Mouse (Mus musculus): ENCODE results near the gene Smg6. TPM values are rescaled to one million over a fixed set of nuclear protein-coding genes. Genes with fewer than 3 reads are reported as not detected.
A peak's percentile ranks its signal among the peaks of the same experiment; 100 is the strongest.

Smg6 gene
- polyA plus RNA-seq, 1 experiment from 2014 or later: 18.3 TPM

DNA sequence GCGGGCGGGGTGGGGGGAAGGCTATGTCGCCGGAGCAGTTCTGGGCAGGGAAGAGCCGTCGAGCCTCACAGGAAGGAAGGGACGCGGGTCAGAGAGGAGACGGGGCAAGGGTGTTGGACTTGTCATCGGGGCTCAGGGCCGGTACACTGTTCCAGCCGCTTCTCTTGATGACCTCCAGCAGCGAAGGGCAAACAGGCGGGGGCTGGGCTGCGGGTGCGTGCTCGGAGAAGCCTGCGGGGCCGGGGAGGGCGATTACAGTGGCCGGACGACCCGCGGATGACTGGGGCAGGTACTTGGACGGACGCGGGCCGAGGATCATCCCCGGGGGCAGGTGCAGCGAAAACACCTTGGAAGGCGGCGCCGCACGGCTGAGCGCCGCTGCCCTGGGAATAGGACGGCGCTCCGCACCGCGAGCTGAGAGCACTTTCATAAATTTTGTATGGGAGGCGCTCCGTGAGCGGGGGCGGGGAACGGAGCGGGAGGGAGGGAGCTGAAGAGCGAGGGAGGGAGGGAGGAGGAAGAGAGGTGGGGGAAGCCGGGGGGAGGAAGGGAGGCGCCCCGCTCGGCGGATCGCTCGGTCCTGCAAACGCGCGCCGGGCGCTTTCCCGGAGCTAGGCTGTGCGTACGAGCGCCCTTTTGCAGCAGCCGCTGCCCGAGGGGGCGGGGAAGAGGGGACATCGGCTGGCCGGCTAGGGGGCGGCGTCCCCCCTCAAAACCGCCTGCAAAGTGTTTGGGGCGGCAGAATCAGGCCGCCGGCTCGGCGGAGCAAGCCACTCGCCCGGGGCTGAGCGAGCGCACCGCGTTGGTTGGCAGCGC is 267.8 kb downstream of the Smg6 start, which contains the start of gene Rtn4rl1:
TSS of gene Rtn4rl1 (plus strand) at position 528 of the 816 bp plus-strand sequence.
- H3K27me3 ChIP-seq: peaks cover 73% of the 10 kb centered on the region
- H3K4me3 ChIP-seq: peak within 1 kb of the TSS; percentile 48
- H3K9me3 ChIP-seq (replicated peaks): no peaks in the 10 kb centered on the region
- H3K4me1 ChIP-seq: peaks cover 48% of the 10 kb centered on the region
- H3K9ac ChIP-seq: peak within 1 kb of the TSS; percentile 59
- H3K36me3 ChIP-seq (ENCODE audit: poor library complexity, severe bottlenecking): no peaks in the 10 kb centered on the region
- 0 out of 2 replicates have a peak, but pooled peaks have one; percentile 0 for ATAC-seq
- 1% methylated on average over 75 of the region's 84 CpGs for WGBS
- H3K4me2 ChIP-seq: peak within 1 kb of the TSS; percentile 72
- no peak within 1 kb of the TSS for H3K27ac ChIP-seq

DNA sequence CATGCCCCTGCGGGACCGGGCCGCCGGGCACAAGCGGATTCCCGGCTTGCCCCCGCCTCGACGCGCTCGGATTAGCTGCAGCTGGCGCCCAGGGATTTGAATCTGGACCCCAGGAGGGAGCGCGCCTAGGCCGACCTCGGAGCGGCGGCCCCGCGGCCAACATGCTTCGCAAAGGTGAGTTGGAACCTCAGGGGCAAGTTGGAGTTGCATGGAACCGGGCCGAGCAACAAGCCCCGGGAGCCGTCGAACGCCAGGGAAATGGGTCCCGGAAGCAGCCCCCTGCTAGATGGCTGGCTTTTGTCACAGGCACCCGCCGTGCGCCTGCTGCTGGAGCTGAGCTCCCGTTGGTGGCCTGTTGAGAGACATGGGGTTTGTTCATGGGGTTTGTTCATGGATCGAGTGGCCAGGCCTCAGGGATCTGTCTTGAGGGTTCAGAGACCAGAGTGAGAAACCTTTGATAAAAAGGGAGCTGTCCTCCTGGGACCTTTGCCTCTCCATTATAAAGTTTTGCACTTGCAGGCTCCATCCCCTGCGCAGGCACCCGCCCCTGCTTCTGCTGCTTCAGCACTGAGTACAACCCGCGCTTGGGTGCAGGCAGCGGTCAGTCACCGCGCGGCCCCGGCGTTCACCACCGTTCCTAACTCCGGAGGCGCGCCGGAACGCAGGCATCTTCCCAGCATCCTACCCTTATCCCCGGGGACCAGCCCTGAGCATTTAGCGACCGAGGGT is 268.7 kb downstream of the Smg6 start:
- Histone ChIP-seq H3K4me1 (peaks cover 45% of the 10 kb centered on the region), H3K4me2 (peak overlapping the region; percentile 72), H3K27ac (no peak overlapping the region), H3K4me3 (peak overlapping the region; percentile 48), H3K9ac (peak overlapping the region; percentile 59), H3K36me3 (ENCODE audit: poor library complexity, severe bottlenecking) (no peaks in the 10 kb centered on the region), H3K9me3 (replicated peaks) (no peaks in the 10 kb centered on the region), H3K27me3 (peaks cover 78% of the 10 kb centered on the region)
- no peak for ATAC-seq
- WGBS: under 1% methylated on average over 48 of the region's 52 CpGs

DNA sequence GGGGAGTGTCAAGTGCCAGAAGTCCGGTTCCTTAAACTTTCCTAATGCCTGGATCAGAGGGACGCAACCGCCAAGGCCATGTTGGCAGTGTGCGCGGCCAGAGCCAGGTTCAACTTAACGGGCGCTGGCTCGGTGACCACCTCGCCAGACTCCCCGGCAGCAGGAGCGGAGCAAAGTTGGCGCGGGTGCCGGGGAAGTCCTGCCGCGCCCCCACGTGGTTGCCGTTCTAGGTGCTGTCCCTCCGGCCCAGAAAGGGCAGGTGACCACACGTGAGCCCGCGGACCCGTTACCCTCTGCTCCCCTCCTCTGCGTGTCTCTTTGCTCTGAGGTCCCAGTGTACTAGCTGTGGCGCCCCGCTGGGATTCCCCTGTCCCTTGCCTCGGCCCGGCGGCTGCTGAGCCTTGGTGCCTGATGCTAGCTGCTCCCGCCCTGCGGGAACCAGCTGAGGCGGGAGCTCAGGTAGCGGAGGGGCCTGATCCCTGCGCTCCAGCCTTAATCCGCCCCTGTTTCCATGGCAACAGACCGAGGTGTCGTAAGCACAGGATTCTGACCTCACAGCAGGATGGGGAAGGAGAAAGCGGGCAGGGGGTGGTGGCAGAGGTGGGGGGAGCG is 269.3 kb downstream of the Smg6 start:
- peaks cover 38% of the 10 kb centered on the region for H3K4me1 ChIP-seq

DNA sequence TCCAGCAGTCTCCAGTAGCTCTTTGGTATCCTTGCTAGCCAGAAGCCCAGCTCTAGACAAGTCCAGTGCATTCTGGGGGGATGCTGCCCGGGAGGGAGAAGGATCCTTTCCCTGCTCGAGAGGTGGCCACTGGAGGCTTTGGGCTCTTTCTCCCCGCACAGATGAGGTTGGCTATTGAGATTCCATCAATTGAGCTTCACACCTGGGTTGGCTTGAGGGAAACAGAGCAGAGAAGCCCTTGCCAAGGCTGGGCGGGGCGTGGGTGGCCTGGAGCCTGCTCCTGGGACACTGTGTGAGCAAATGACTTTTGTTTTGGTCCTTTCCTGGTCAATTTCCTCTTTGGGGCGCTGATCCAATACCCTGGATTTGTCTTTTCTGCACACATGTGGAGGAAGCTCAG is 270.5 kb downstream of the Smg6 start:
- Histone ChIP-seq H3K4me2 (peak overlapping the region; percentile 72), H3K36me3 (ENCODE audit: poor library complexity, severe bottlenecking) (no peaks in the 10 kb centered on the region), H3K4me1 (peaks cover 36% of the 10 kb centered on the region), H3K9ac (no peak overlapping the region), H3K9me3 (replicated peaks) (no peaks in the 10 kb centered on the region), H3K27ac (no peak overlapping the region), H3K27me3 (peaks cover 76% of the 10 kb centered on the region), H3K4me3 (0 out of 2 replicates have a peak overlapping the region, but pooled peaks have one; percentile 48)
- ATAC-seq: no peak
- 58% methylated on average over 6 of the region's 6 CpGs for WGBS

More for the DNA sequence above, 269.3 kb downstream of the Smg6 start:
- no peaks in the 10 kb centered on the region for H3K9me3 ChIP-seq (replicated peaks)
- peak overlapping the region; percentile 48 for H3K4me3 ChIP-seq
- no peaks in the 10 kb centered on the region for H3K36me3 ChIP-seq (ENCODE audit: poor library complexity, severe bottlenecking)
- peak overlapping the region; percentile 59 for H3K9ac ChIP-seq
- peak overlapping the region; percentile 72 for H3K4me2 ChIP-seq
- no peak overlapping the region for H3K27ac ChIP-seq
- ATAC-seq: no peak
- peaks cover 78% of the 10 kb centered on the region for H3K27me3 ChIP-seq
- WGBS: under 1% methylated on average over 39 of the region's 39 CpGs

DNA sequence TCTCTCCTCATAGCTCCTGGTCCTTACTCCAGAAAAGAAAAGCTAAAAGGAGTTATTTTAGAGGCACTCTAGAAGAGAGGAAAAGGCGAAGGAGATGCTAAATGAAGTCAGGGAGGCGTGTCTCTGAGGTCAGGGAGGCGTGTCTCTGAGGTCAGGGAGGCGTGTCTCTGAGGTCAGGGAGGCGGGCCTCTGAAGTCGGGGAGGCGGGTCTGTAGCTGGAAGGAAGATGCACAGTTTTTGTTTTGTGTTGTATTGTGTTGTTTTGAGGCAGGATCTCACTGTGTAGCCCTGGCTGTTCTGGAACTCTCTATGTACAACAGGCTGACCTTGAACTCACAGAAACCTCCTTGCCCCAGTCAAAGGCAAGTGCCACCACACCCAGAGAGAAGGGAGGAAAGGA is 272.3 kb downstream of the Smg6 start:
- no peak for ATAC-seq
- Histone ChIP-seq H3K4me3 (no peak overlapping the region), H3K4me1 (peaks cover 26% of the 10 kb centered on the region), H3K36me3 (ENCODE audit: poor library complexity, severe bottlenecking) (no peaks in the 10 kb centered on the region), H3K27me3 (peaks cover 62% of the 10 kb centered on the region), H3K4me2 (no peak overlapping the region), H3K9ac (no peak overlapping the region), H3K9me3 (replicated peaks) (no peaks in the 10 kb centered on the region), H3K27ac (no peak overlapping the region)
- 39% methylated on average over 7 of the region's 7 CpGs for WGBS

DNA sequence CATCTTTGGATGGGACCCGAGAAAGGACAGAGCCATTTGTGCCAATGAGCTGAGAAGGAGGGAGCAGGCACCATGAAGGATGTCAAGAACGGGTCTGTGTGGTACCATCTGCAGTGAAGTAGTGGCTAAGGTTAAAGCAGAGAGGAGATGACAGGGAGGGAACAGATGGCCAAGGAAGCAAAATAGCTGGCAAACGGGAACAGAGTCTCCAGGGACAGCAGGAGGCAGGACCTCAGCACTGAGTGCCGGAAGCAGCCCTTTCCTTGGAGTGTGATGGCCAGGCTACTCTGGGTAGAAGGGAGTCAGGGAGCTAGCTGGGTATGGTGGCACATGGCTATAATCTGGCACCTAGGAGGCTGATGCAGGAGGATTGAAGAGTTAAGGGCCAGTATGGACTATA is 273.2 kb downstream of the Smg6 start:
- Histone ChIP-seq H3K27me3 (peaks cover 54% of the 10 kb centered on the region), H3K36me3 (ENCODE audit: poor library complexity, severe bottlenecking) (no peaks in the 10 kb centered on the region), H3K9ac (no peak overlapping the region), H3K4me3 (no peak overlapping the region), H3K9me3 (replicated peaks) (no peaks in the 10 kb centered on the region), H3K4me2 (no peak overlapping the region), H3K27ac (no peak overlapping the region), H3K4me1 (peaks cover 18% of the 10 kb centered on the region)
- 80% methylated on average over 4 of the region's 4 CpGs for WGBS
- ATAC-seq: no peak

DNA sequence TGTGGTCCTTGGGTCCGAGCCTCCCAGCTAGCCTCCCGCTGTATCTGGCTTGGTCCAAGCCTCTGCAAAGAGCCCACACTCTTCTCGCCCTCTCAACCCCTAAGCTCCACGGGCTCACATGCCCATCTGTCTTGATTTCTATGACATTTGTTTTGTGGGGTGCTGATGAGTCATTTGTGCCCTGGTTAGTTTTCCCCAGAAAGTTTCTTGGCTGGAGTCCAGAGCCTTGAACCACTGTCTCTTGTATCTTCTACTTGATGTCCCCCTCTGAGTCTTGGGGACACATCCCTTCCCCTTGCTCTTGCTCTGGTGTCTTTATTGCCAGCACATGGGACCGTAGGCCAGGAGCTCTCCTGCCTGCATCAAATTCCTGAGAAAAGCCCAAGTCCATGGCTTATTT is 274.3 kb downstream of the Smg6 start:
- ATAC-seq: no peak
- H3K9me3 ChIP-seq (replicated peaks): no peaks in the 10 kb centered on the region
- 83% methylated on average over 5 of the region's 5 CpGs for WGBS
- H3K36me3 ChIP-seq (ENCODE audit: poor library complexity, severe bottlenecking): no peaks in the 10 kb centered on the region
- H3K4me3 ChIP-seq: no peak overlapping the region
- no peak overlapping the region for H3K9ac ChIP-seq
- no peak overlapping the region for H3K27ac ChIP-seq
- H3K4me1 ChIP-seq: peaks cover 10% of the 10 kb centered on the region
- H3K27me3 ChIP-seq: peaks cover 42% of the 10 kb centered on the region
- no peak overlapping the region for H3K4me2 ChIP-seq

DNA sequence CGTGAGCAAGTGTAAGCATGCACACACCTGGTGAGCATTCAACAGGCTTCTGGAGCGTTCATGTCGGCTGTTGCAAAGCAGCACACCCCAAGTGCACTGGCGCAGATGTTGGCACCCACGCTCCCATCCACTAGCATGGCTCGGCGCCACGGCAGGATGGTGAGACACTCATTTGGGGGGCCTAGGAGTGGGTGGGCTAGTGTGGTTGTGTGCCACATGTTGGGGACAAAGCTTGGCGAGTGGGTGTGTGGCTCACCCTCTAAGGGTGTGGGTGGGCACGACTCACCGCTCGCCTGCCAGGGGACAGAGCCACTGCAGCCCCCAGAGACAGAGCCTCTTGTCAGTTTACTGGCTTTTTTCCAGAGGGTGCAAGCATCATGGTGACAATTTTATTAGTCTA is 275.3 kb downstream of the Smg6 start:
- 94% methylated on average over 12 of the region's 12 CpGs for WGBS
- H3K36me3 ChIP-seq (ENCODE audit: poor library complexity, severe bottlenecking): no peaks in the 10 kb centered on the region
- no peak for ATAC-seq
- H3K27me3 ChIP-seq: peaks cover 32% of the 10 kb centered on the region
- no peaks in the 10 kb centered on the region for H3K9me3 ChIP-seq (replicated peaks)
- 0 out of 2 replicates have a peak, but pooled peaks cover 3% of the 10 kb centered on the region for H3K4me1 ChIP-seq
- H3K4me3 ChIP-seq: no peak overlapping the region
- no peak overlapping the region for H3K9ac ChIP-seq
- no peak overlapping the region for H3K27ac ChIP-seq
- no peak overlapping the region for H3K4me2 ChIP-seq

DNA sequence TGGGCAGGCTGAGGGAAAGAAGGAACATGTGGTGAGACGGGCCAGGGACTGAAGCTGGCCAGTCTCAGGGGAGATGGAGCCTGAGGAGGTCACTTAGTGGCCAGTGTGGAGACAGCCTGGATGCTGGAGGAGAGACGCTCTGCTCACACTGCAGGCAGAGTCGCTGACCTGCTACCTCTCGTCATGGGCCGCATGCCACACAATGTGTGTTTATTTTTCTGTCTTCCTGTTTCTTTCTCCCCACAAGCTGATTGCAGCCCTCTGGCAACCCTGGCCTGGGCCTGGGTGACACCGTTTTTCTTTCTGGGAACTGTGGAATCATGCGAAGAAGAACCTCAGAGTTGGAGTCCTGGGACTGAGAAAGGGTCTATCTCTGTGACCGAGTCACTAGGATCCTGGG is 276.1 kb downstream of the Smg6 start:
- Histone ChIP-seq H3K9me3 (replicated peaks) (no peaks in the 10 kb centered on the region), H3K27me3 (peaks cover 25% of the 10 kb centered on the region), H3K4me1 (0 out of 2 replicates have a peak, but pooled peaks cover 3% of the 10 kb centered on the region), H3K36me3 (ENCODE audit: poor library complexity, severe bottlenecking) (no peaks in the 10 kb centered on the region), H3K4me2 (no peak overlapping the region), H3K27ac (no peak overlapping the region), H3K9ac (no peak overlapping the region), H3K4me3 (no peak overlapping the region)
- ATAC-seq: no peak
- WGBS: 82% methylated on average over 8 of the region's 8 CpGs

DNA sequence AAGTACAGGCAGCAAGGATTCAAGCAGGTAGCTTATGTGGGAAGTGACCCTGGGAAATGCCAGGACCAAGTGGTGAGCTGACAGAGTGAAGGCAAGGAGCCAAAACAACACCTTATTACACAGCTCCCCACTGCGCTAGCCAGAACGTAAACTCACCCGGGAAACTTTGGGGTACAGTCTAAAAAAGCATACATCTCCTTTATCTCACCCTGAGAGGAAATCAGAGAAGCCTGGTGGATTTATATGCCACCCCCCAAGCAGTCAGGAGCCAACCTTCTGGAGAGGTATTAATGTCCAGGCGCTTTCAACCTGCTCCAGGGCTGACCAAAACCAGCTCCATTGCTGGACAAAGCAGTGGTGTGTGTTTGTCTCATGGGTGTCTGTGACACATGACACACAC is 278.3 kb downstream of the Smg6 start:
- Histone ChIP-seq H3K27me3 (peaks cover 5% of the 10 kb centered on the region), H3K4me3 (no peak overlapping the region), H3K9me3 (replicated peaks) (no peaks in the 10 kb centered on the region), H3K4me1 (0 out of 2 replicates have a peak, but pooled peaks cover 3% of the 10 kb centered on the region), H3K27ac (no peak overlapping the region), H3K36me3 (ENCODE audit: poor library complexity, severe bottlenecking) (no peaks in the 10 kb centered on the region), H3K9ac (no peak overlapping the region), H3K4me2 (no peak overlapping the region)
- ATAC-seq: no peak
- WGBS: 84% methylated on average over 4 of the region's 4 CpGs

DNA sequence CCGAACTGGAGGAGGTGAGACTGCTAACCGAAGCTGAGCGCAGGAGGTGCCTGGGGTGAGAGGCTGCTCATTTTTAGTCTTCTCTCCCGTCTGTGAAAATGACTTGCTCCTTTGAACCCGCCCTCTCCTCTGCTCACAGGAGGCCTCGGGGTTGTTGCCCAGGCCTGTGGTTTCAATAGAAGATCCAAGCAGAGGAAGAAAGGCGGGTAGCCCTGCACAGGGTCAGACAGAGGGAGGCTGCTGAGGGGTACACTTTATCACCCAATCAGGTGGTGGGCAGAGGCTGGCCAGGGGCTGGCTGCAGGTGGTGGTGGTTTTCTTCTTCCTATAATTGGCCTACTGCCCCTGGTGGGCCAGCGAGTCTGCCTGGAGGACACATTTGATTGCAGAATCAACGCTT is 278.8 kb downstream of the Smg6 start:
- no peaks in the 10 kb centered on the region for H3K9me3 ChIP-seq (replicated peaks)
- no peak overlapping the region for H3K4me3 ChIP-seq
- no peak overlapping the region for H3K9ac ChIP-seq
- no peak overlapping the region for H3K27ac ChIP-seq
- H3K4me2 ChIP-seq: no peak overlapping the region
- ATAC-seq: no peak
- H3K36me3 ChIP-seq (ENCODE audit: poor library complexity, severe bottlenecking): no peaks in the 10 kb centered on the region
- peaks cover 5% of the 10 kb centered on the region; the same call in 1 of the 2 replicates for H3K27me3 ChIP-seq
- WGBS: 30% methylated on average over 9 of the region's 9 CpGs
- 0 out of 2 replicates have a peak, but pooled peaks cover 3% of the 10 kb centered on the region for H3K4me1 ChIP-seq

DNA sequence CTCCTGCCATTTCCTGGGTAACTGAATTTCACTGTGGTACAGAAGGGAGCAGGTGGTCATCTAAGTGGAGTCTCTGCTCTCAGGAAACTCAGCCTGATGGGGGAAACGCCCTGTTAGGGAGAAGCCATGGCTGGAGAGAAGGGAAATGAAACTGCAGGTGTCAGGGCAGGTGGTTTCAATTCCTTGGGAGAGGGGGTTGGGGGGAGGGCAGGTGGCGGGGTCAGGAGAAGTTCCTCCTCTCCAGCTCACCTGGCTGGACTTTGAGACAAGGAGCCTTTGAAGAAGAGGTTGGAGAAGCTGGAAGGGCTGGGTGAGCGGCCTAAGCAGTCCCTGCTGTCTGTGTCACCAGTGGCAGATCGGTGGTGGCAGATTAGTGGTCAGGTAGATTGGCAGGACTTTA is 280.7 kb downstream of the Smg6 start:
- Histone ChIP-seq H3K9ac (no peak overlapping the region), H3K27ac (no peak overlapping the region), H3K27me3 (peaks cover 4% of the 10 kb centered on the region; the same call in 1 of the 2 replicates), H3K4me2 (no peak overlapping the region), H3K9me3 (replicated peaks) (no peaks in the 10 kb centered on the region), H3K36me3 (ENCODE audit: poor library complexity, severe bottlenecking) (no peaks in the 10 kb centered on the region), H3K4me1 (0 out of 2 replicates have a peak, but pooled peaks cover 3% of the 10 kb centered on the region), H3K4me3 (no peak overlapping the region)
- no peak for ATAC-seq
- WGBS: 90% methylated on average over 4 of the region's 4 CpGs

Measured in forebrain, embryonic 13.5 days (tissue).